In genomic region chr13:72301841-72302240, GRCm38 (mm10) we compare ENCODE assay signal across 12 mouse cellular contexts.
A peak's percentile ranks its signal among the peaks of the same experiment; 100 is the strongest.
DNase-seq lines count a peak whose midpoint lies in the region; ATAC-seq and TF ChIP-seq lines count a peak whose summit lies in the region.
"Had no signal": no experiment of that assay in that cellular context is flagged by ENCODE, and none has a peak within 500 bp of the region (broad histone marks: within the 10 kb centered on the region; RNA-seq: fewer than 3 reads in every experiment).

No protein-coding gene starts in this region.

- DNase-seq in heart, postnatal 10 days: peak; percentile 10 to 18
- no peak for DNase-seq in heart, adult 8-10 months (ENCODE audit: low spot score)
- peak; percentile 76 for DNase-seq in brain, embryonic 14.5 days (ENCODE audit: low read depth)
- DNase-seq in thymus, adult 18-20 months: no peak
- no peak for DNase-seq in layer of hippocampus, adult 8-10 months (ENCODE audit: low spot score in 2 of 2)
- DNase-seq: layer of hippocampus, postnatal 36 days; liver, embryonic 13.5 days; right cerebral cortex, postnatal 25 days had no signal

- H3K27me3 ChIP-seq in hindbrain, embryonic 15.5 days: peaks cover 12% of the 10 kb centered on the region
- H3K27me3 ChIP-seq in midbrain, embryonic 13.5 days: peaks cover 66% of the 10 kb centered on the region
- H3K27me3 ChIP-seq: CH12.LX; liver, embryonic 13.5 days had no signal

- no peaks in the 10 kb centered on the region for H3K36me3 ChIP-seq in hindbrain, embryonic 15.5 days
- H3K36me3 ChIP-seq in midbrain, embryonic 13.5 days: no peaks in the 10 kb centered on the region
- H3K36me3 ChIP-seq: liver, embryonic 13.5 days had no signal

- TF ChIP-seq CTCF in brain, embryonic 14.5 days (IDR thresholded peaks at IDR 0.05; ENCODE audit: borderline replicate concordance, extremely low read depth, insufficient read depth, insufficient read length): no peak

- H3K27ac ChIP-seq in hindbrain, embryonic 15.5 days (replicated peaks): no peak overlapping the region
- peak overlapping the region; percentile 70; the same call in 1 of the 2 replicates for H3K27ac ChIP-seq in midbrain, embryonic 13.5 days
- H3K27ac ChIP-seq: liver, embryonic 13.5 days had no signal

- peak overlapping the region; percentile 13 for H3K4me3 ChIP-seq in hindbrain, embryonic 15.5 days
- H3K4me3 ChIP-seq in midbrain, embryonic 13.5 days (replicated peaks): no peak overlapping the region
- H3K4me3 ChIP-seq: liver, embryonic 13.5 days had no signal

- peak overlapping the region; percentile 25; the same call in 1 of the 2 replicates for H3K9ac ChIP-seq in hindbrain, embryonic 15.5 days
- peak overlapping the region; percentile 36; the same call in 1 of the 2 replicates for H3K9ac ChIP-seq in midbrain, embryonic 13.5 days (replicated peaks)
- H3K9ac ChIP-seq: liver, embryonic 13.5 days had no signal

- 35% methylated on average over 15 of the region's 15 CpGs for WGBS in hindbrain, embryonic 15.5 days
- WGBS in midbrain, embryonic 13.5 days: 63% methylated on average over 15 of the region's 15 CpGs

- H3K9me3 ChIP-seq in hindbrain, embryonic 15.5 days: no peaks in the 10 kb centered on the region
- H3K9me3 ChIP-seq in midbrain, embryonic 13.5 days: no peaks in the 10 kb centered on the region
- H3K9me3 ChIP-seq: liver, embryonic 13.5 days had no signal

- no peak for ATAC-seq in hindbrain, embryonic 15.5 days (ENCODE audit: low FRiP score, low read depth)
- no peak for ATAC-seq in midbrain, embryonic 13.5 days
- ATAC-seq in granulocyte monocyte progenitor cell, adult 5-6 weeks (replicated peaks; ENCODE audit: poor library complexity, severe bottlenecking): no peak

- peak overlapping the region; percentile 50 for H3K4me2 ChIP-seq in hindbrain, embryonic 15.5 days
- H3K4me2 ChIP-seq in midbrain, embryonic 13.5 days (replicated peaks): peak overlapping the region; percentile 19
- H3K4me2 ChIP-seq: liver, embryonic 13.5 days had no signal

- TF ChIP-seq POLR2A in brain, embryonic 14.5 days (IDR thresholded peaks at IDR 0.05; ENCODE audit: borderline replicate concordance, extremely low read depth, insufficient read depth, insufficient read length, poor library complexity, severe bottlenecking): no peak

- intact Hi-C loops in heart, postnatal 10 days (cut with DNase I): no loop called here

- H3K4me1 ChIP-seq in hindbrain, embryonic 15.5 days (replicated peaks): peaks cover 43% of the 10 kb centered on the region
- H3K4me1 ChIP-seq in midbrain, embryonic 13.5 days (replicated peaks): peaks cover 77% of the 10 kb centered on the region
- H3K4me1 ChIP-seq: liver, embryonic 13.5 days had no signal

Comparison
In these comparisons a context has a peak if more than half of its experiments do, and no peak if none do; other contexts are left out.
1. DNase-seq: peak in heart, postnatal 10 days (2 of 2) and brain, embryonic 14.5 days (single experiment); none in heart, adult 8-10 months (single experiment), thymus, adult 18-20 months (0 of 2) and layer of hippocampus, adult 8-10 months (0 of 2).